Mouse (Mus musculus): Measurements from ENCODE around the gene Col23a1. TPM values are rescaled to one million over a fixed set of nuclear protein-coding genes. Genes with fewer than 3 reads are reported as not detected.
"Not testable (repeated sequence)": the region's sequence is repeated elsewhere in the genome, so short reads cannot be mapped to it uniquely, and the experiment has no call there.

The Col23a1 gene
- polyA plus RNA-seq, 1 experiment from 2014 or later = 8.0 TPM

DNA sequence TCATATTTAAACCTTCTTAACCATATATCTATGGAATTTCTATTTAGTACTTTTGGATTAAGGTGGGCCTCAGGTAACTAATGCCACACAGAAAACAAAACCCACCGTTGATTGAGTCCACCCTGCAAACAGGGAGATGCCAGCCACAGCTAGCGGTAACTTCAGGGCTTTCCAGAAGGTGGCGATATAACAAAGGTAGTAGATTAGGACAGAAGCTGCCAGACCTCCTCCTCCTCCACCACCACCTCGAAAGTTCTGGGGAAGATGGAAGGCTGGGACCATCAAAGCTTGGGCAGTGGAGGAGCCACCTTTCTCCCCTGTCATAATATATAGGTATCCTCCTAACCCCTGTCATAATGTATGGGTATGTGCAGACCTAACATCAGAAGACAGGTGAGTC lies 328.0 kb downstream of the Col23a1 start:
- H3K27me3 ChIP-seq (ENCODE audit: low read depth, poor library complexity, severe bottlenecking) = peaks cover 3% of the 10 kb centered on the region; the same call in 1 of the 2 replicates
- peak; percentile 64 for DNase-seq (ENCODE audit: low spot score)
- peaks cover 32% of the 10 kb centered on the region for H3K4me1 ChIP-seq
- H3K27ac ChIP-seq (replicated peaks) = no peak overlapping the region
- peaks cover 17% of the 10 kb centered on the region for H3K36me3 ChIP-seq
- H3K4me3 ChIP-seq = no peak overlapping the region
- no peaks in the 10 kb centered on the region for H3K9me3 ChIP-seq (replicated peaks)
- WGBS = 8% methylated on average over 4 of the region's 4 CpGs

DNA sequence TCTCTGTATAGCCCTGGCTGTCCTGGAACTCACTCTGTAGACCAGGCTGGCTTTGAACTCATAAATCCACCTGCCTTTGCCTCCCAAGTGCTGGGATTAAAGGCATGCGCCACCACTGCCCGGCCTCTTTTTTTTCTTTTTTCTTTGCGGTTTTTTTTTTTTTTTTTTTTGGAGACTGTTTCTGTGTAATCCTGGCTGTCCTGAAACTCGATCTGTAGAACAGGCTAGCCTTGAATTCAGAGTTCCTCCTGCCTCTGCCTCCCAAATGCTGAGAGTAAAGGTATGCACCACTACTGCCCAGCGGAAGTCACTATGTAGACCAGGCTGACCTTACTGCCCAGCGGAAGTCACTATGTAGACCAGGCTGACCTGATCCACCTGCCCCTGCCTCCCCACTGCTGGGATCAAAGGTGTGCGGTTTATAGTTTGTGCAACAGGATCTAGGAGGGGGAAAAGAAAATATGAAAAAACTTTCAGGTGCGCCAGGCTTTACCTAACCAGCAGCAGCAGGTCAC lies 329.2 kb downstream of the Col23a1 start:
- WGBS = 59% methylated on average over 8 of the region's 8 CpGs
- H3K4me3 ChIP-seq = peak overlapping the region; percentile 81
- H3K27ac ChIP-seq (replicated peaks) = peak overlapping the region; percentile 89
- no peak for DNase-seq (ENCODE audit: low spot score)
- peaks cover 32% of the 10 kb centered on the region for H3K4me1 ChIP-seq
- peaks cover 3% of the 10 kb centered on the region; the same call in 1 of the 2 replicates for H3K27me3 ChIP-seq (ENCODE audit: low read depth, poor library complexity, severe bottlenecking)
- H3K36me3 ChIP-seq = peaks cover 30% of the 10 kb centered on the region
- no peaks in the 10 kb centered on the region for H3K9me3 ChIP-seq (replicated peaks)

DNA sequence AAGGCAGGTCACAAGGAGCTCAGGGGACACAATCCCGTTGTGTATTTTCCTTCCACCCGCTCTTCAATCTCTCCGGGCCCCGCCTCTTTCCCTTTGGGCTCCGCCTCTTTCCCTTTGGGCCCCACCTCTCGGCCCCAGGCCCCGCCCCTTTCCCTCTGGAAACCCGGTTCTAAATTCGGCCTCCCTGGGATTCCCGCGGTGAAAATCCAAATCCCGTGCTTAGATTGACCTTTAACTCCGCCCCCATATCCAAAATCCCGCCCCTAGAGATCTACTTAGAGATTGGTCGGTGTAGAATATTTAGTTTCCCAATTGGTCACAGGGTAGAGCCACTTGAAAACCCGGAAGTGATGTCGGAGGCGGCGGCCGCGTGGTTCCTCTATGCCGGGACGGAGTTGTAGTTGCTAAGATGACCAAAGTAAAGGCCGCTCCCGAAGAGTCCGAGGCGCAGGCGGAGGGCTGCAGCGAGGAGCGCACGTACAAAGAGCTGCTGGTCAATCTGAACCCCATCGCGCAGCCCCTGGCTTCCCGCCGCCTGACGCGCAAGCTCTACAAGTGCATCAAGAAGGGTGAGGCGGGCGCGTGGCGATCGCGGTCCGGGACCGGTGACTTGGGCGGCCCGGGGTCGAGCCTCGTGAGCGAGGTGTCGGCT lies 329.8 kb downstream of the Col23a1 start, which contains the start of gene Nhp2:
TSS of gene Nhp2 (plus strand) at position 327 of the 652 bp plus-strand sequence.
- Histone ChIP-seq H3K9me3 (replicated peaks) (no peaks in the 10 kb centered on the region), H3K4me3 (peak within 1 kb of the TSS; percentile 81), H3K27me3 (ENCODE audit: low read depth, poor library complexity, severe bottlenecking) (peaks cover 3% of the 10 kb centered on the region; the same call in 1 of the 2 replicates), H3K27ac (replicated peaks) (peak within 1 kb of the TSS; percentile 89), H3K4me1 (peaks cover 32% of the 10 kb centered on the region), H3K36me3 (peaks cover 35% of the 10 kb centered on the region)
- WGBS = under 1% methylated on average over 51 of the region's 51 CpGs
- DNase-seq (ENCODE audit: low spot score) = peak; percentile 95

DNA sequence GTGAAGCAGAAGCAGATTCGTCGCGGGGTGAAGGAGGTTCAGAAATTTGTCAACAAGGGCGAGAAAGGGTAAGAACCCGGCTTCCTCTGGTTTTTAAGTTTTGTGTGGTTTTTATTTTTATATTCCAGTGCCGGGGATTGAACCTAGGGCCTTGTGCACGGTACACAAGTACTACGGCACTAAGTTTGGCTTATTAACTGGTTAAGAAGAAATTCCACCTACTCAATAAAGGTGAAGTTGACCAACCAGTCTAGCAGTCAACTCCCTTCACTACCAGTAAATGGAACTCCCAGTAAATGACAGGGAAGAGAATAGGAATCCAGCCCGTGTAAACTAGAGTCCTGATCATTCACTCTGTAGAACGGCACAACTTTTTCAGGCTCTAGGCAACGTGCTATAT lies 330.4 kb downstream of the Col23a1 start:
- Histone ChIP-seq H3K9me3 (replicated peaks) (no peaks in the 10 kb centered on the region), H3K27me3 (ENCODE audit: low read depth, poor library complexity, severe bottlenecking) (no peaks in the 10 kb centered on the region), H3K4me1 (peaks cover 30% of the 10 kb centered on the region), H3K4me3 (peak overlapping the region; percentile 81), H3K36me3 (peaks cover 41% of the 10 kb centered on the region), H3K27ac (replicated peaks) (peak overlapping the region; percentile 89)
- DNase-seq (ENCODE audit: low spot score) = no peak
- 3% methylated on average over 11 of the region's 11 CpGs for WGBS

DNA sequence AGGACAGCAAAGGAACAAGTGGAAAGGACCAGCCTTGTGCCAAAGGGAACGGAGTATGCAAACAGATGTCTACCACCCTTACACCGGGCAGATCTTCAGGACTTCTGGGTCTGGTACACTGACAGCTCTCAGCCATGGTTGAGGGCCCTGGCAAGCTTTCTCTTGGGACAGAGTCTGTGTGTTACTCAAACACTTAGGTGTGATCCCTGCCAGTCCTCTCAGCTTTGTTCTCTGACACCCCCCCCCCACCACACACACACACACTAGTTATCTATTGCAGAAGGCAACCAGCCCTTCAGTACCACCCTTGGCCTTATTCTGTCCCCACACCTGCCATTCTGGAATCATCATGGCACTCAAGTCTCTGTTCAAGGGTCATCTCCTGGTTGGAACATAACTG lies 332.1 kb downstream of the Col23a1 start:
- no peak for DNase-seq (ENCODE audit: low spot score)
- Histone ChIP-seq H3K4me1 (peaks cover 21% of the 10 kb centered on the region), H3K4me3 (0 out of 2 replicates have a peak overlapping the region, but pooled peaks have one; percentile 81), H3K9me3 (replicated peaks) (no peaks in the 10 kb centered on the region), H3K27me3 (ENCODE audit: low read depth, poor library complexity, severe bottlenecking) (no peaks in the 10 kb centered on the region), H3K27ac (replicated peaks) (no peak overlapping the region), H3K36me3 (peaks cover 58% of the 10 kb centered on the region)
- 94% methylated on average over 2 of the region's 2 CpGs for WGBS

DNA sequence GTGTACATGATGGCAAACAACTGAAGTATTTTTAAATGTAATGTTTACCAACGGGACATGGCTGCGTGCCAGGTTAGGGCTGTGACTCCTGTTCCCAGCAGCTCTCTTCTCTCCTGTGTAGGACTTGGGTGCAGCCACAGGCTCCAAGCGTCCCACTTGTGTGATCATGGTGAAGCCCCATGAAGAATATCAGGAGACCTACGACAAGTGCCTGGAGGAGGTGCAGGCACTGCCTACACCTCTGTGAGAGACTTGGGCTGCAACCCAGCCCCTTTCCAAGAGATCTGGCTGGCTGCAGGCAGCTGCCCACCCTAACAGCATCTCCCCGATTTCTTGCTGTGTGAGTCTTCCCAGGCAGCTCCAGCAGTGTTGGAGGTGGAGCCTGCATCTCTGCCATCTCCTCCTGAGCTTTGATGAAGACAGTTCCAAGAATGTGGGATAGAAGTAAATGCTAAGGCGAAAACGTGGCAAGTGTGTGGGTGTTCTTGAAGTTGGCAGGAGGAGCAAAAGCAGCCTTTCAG lies 333.3 kb downstream of the Col23a1 start:
- Histone ChIP-seq H3K27ac (replicated peaks) (no peak overlapping the region), H3K36me3 (peaks cover 70% of the 10 kb centered on the region), H3K9me3 (replicated peaks) (no peaks in the 10 kb centered on the region), H3K27me3 (ENCODE audit: low read depth, poor library complexity, severe bottlenecking) (no peaks in the 10 kb centered on the region), H3K4me3 (no peak overlapping the region), H3K4me1 (peaks cover 21% of the 10 kb centered on the region)
- DNase-seq (ENCODE audit: low spot score) = no peak
- 87% methylated on average over 7 of the region's 7 CpGs for WGBS

DNA sequence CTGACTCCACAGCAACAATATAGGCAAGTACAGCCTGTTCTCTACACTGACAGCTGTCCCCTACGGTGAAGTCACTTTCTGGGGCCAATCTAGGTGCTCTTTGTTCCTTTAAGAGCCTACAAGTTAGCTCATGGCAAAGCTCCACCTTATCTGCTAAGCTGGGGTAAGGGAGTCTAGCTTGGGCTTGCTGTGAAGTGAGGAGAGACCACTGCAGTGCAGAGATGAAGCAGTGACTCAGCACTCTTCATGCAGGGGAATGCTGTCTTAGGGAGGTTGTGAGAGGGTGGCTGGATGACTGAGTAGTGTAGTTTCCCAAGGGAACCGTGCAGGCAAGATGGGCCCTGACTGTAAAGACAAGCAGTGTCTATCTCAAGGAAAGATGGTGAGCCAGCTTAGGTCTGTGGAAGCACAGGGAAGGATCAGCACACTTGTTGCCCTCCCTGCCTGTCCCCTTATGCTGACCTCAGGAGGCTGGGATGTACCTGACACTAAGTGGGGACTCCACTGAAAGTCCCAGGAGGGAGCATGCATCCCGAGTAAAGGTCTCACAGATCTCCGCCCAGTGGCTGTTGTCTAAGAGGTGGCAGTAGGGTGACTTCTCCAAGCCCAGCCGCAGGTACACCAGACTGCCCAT lies 335.6 kb downstream of the Col23a1 start:
- peaks cover 86% of the 10 kb centered on the region for H3K36me3 ChIP-seq
- no peaks in the 10 kb centered on the region for H3K9me3 ChIP-seq (replicated peaks)
- H3K4me1 ChIP-seq = peaks cover 16% of the 10 kb centered on the region
- no peak overlapping the region for H3K4me3 ChIP-seq
- H3K27me3 ChIP-seq (ENCODE audit: low read depth, poor library complexity, severe bottlenecking) = no peaks in the 10 kb centered on the region
- H3K27ac ChIP-seq (replicated peaks) = no peak overlapping the region
- DNase-seq (ENCODE audit: low spot score) = no peak
- WGBS = 92% methylated on average over 5 of the region's 5 CpGs

DNA sequence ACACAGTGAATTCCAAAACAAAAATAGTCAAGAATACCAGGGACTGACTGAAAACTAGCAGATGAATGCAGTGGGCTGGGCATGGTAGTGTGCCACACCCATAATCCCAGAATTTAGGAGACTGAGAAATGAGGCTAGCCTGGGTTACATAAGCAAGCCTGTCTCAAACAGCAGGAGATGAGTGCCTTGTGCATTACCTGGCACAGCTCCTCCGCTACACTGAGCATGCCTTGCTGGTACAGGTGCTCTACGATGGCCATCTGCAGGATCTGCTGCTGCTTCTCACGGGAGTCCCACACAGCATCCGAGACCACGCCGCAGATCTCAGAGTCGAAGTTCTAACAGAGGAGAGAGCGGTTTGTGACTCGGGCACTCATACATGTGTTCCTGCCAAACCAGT lies 337.7 kb downstream of the Col23a1 start:
- no peak for DNase-seq (ENCODE audit: low spot score)
- no peak overlapping the region for H3K27ac ChIP-seq (replicated peaks)
- H3K4me3 ChIP-seq = no peak overlapping the region
- no peaks in the 10 kb centered on the region for H3K4me1 ChIP-seq
- peaks cover 71% of the 10 kb centered on the region for H3K36me3 ChIP-seq
- H3K27me3 ChIP-seq (ENCODE audit: low read depth, poor library complexity, severe bottlenecking) = no peaks in the 10 kb centered on the region
- no peaks in the 10 kb centered on the region for H3K9me3 ChIP-seq (replicated peaks)
- 95% methylated on average over 9 of the region's 9 CpGs for WGBS

DNA sequence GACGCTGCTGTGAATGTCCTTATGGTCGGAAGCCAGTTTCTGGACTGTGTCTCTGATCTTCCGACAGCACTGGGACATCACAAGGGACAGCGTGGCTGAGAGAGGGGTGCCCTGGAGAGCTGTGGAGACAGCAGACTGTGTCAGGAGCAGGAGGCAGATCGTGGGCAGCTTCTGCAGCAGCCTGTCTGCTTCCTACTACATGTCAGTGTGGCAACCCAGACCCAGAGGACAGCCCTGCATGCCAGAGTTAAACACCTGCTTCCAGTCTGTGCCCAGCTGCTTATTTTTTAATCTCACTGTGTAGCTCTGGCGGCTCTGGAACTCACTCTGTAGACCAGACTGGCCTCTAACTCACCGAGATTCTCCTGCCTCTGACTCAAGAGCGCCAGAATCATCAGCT lies 338.2 kb downstream of the Col23a1 start:
- Histone ChIP-seq H3K27me3 (ENCODE audit: low read depth, poor library complexity, severe bottlenecking) (no peaks in the 10 kb centered on the region), H3K9me3 (replicated peaks) (no peaks in the 10 kb centered on the region), H3K27ac (replicated peaks) (no peak overlapping the region), H3K4me3 (no peak overlapping the region), H3K4me1 (no peaks in the 10 kb centered on the region), H3K36me3 (peaks cover 66% of the 10 kb centered on the region)
- 87% methylated on average over 8 of the region's 8 CpGs for WGBS
- DNase-seq (ENCODE audit: low spot score) = no peak

DNA sequence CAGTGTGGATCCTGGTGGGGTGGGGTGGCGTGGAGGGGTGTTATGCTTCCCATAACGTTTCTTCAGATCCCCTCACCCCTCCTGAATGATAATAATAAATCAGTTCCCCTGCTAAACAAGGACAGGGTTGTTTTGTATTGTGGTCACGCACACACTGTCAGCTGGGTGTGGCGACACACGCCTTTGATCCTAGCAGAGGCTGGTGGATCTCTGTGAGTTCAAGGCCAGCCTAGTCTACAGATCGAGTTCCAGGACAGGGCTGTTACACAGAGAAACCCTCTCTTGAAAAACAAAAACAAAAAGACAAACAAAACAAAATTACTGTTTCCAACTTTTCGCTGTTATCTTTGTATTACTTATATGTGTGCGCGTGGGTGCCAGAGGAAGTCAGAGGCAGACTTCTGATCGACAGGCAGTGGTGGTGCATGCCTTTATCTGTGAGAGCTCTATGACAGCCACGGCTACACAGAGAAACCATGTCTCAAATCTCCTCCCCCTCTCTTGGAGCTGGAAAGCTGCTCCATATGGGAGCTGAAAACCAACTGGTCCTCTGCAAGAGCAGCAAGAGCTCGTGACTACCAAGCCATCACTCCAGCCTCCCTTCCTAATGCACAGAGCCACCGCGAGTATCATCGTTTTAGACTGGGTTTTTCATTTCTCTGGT lies 340.1 kb downstream of the Col23a1 start:
- no peaks in the 10 kb centered on the region for H3K9me3 ChIP-seq (replicated peaks)
- no peak for DNase-seq (ENCODE audit: low spot score)
- no peaks in the 10 kb centered on the region for H3K27me3 ChIP-seq (ENCODE audit: low read depth, poor library complexity, severe bottlenecking)
- peaks cover 48% of the 10 kb centered on the region for H3K36me3 ChIP-seq
- H3K27ac ChIP-seq (replicated peaks) = no peak overlapping the region
- no peak overlapping the region for H3K4me3 ChIP-seq
- H3K4me1 ChIP-seq = peaks cover 5% of the 10 kb centered on the region
- 90% methylated on average over 15 of the region's 15 CpGs for WGBS

DNA sequence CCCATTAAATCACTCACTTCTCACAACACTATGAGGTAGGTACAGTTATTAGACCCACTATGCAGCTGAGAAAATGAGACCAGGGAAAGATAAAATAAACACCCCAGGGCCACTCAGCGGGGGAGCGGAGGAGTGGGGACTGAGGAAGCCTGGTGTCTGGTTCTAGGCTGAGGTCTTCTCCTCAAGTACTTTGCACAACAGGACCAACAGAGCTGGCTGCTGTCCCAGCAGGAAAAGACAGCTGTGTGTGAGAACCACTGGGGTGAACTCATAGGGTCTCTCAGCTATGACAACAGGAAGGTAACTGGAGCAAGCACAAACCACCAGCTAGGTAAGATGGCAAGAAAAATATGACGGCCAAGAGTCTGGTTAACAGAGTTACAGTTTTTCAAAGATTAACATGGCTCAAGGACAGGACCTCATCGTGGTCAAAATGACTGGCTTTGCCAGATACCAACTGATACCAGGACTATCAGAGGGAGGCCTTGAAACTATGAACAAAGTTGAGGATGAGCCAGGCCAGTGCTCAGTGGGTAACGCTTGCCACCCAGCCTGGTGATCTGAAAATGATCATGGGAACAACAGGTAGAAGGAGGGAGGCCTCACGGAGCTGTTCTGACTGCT lies 342.5 kb downstream of the Col23a1 start:
- DNase-seq (ENCODE audit: low spot score) = no peak
- Histone ChIP-seq H3K9me3 (replicated peaks) (no peaks in the 10 kb centered on the region), H3K27ac (replicated peaks) (no peak overlapping the region), H3K27me3 (ENCODE audit: low read depth, poor library complexity, severe bottlenecking) (no peaks in the 10 kb centered on the region), H3K4me1 (peaks cover 23% of the 10 kb centered on the region), H3K36me3 (peaks cover 23% of the 10 kb centered on the region), H3K4me3 (no peak overlapping the region)
- WGBS = 89% methylated on average over 6 of the region's 6 CpGs

DNA sequence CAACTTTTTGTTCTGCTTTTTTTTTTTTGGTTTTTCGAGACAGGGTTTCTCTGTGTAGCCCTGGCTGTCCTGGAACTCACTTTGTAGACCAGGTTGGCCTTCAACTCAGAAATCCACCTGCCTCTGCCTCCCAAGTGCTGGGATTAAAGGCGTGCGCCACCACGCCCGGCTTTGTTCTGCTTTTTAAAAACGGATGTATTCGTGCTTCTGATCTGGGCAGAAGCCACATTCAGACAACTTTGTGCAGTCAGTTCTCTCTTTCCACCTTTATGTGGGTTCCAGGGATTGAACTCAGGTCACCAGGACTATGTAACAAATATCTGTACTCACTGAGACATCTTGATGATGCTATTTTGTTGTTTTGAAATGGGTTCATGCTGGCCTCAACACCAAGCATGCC lies 343.5 kb downstream of the Col23a1 start:
- H3K27ac ChIP-seq (replicated peaks); DNase-seq (ENCODE audit: low spot score); H3K4me3 ChIP-seq; H3K9me3 ChIP-seq (replicated peaks); H3K27me3 ChIP-seq (ENCODE audit: low read depth, poor library complexity, severe bottlenecking): not testable (repeated sequence)
- H3K4me1 ChIP-seq = peaks cover 30% of the 10 kb centered on the region
- WGBS = 95% methylated on average over 7 of the region's 7 CpGs
- H3K36me3 ChIP-seq = peaks cover 14% of the 10 kb centered on the region

Measured in midbrain, embryonic 10.5 days (tissue).